Mouse (Mus musculus): ENCODE results near the gene Tmprss7.

DNA sequence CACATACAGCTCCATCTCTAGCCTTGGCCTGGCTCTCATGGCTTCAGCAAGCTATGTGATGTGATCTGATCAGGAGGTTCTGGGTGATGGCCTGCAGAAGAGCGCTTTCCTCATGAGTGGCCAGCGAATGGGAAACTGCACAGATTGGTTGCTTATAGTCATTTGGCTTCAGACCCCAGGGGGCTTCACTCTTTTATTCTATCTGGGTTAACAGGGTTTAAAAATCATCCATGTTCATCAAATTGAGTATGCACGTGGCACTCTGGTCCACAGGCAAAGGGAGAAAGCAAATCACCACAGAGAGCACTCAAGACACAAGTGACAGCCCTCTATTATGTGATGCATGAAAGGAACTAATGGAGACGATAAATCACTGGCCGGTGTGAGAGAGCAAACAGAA lies 19.8 kb upstream of the Tmprss7 start:
- TF ChIP-seq EP300 (IDR thresholded peaks at IDR 0.05; ENCODE audit: insufficient read depth, low read depth, low read length), result no peak
- no peak for TF ChIP-seq POLR2A (IDR thresholded peaks at IDR 0.05; ENCODE audit: insufficient read depth, low read depth, low read length)
